Mouse (Mus musculus) left cerebral cortex, adult 11 months (tissue): ENCODE measurements around the gene Tada2a.
A peak's percentile ranks its signal among the peaks of the same experiment; 100 is the strongest.

Experiments used
- DNase-seq: peaks from one replicate; pipeline ENCODE4 v3.0.0; 2022; ENCODE audit warnings: low spot score

The Tada2a gene

GRCm38 (mm10) chr11:84063631-84064209, 65.7 kb downstream of the Tada2a start:
- no peak for DNase-seq

- DNase-seq, result no peak
These were observed 66.6 kb downstream of the Tada2a start for GRCm38 (mm10) chr11:84062805-84063204.

- no peak for DNase-seq
These were observed 67.5 kb downstream of the Tada2a start for GRCm38 (mm10) chr11:84061881-84062280.

GRCm38 (mm10) chr11:84060635-84061034, 68.8 kb downstream of the Tada2a start:
- no peak for DNase-seq

GRCm38 (mm10) chr11:84059784-84060183, 69.6 kb downstream of the Tada2a start:
- no peak for DNase-seq

DNA sequence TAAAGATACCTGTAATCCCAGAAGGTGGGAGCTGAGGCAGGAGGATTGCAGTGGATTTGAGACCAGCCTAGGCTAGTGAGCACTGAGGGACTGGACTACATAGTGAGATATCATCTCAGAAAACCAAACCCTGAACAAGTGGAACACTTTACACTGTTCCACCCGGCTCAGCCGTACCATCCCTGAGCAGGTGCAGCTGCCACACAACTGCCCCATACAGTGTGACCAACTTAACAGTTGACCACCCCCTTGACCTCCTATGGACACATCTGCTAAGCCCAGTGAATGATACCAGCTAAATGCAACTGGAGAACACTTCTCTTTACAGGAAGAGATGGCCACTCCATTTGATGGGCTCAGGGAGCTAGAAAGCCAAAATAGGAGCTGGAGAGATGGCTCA, 72.0 kb downstream of the Tada2a start:
- DNase-seq, result no peak

DNA sequence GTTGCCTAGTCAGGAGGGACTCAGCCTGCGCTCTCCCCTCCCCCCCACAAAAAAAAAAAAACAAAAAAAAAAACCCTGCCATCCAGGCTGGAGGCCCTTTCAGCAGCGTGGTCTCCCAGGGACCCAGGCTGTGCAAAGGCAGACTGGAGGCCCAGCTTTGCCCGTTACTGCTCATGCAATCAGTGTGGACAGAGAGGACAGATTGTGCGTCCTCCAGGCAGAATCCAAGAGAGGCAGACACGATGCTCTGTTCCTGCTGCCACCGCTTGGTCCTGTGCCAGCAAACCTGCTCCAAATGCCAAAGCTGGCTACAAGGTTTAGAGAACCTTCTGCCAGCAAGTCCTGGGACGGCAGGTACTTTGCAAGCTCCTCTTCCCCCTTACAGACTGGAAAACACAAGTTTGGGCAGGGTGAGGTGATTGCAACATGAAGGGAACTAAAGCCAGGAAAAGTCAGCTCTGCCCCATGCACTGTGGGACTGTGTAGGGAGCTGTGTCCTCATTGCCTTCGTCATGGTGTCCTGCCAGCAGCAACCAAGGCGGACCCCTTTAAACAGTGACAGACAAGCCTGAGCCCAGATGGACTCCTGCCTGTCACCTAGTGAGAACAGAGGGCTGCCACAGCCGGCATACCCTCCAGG, 75.8 kb downstream of the Tada2a start:
- no peak for DNase-seq

DNA sequence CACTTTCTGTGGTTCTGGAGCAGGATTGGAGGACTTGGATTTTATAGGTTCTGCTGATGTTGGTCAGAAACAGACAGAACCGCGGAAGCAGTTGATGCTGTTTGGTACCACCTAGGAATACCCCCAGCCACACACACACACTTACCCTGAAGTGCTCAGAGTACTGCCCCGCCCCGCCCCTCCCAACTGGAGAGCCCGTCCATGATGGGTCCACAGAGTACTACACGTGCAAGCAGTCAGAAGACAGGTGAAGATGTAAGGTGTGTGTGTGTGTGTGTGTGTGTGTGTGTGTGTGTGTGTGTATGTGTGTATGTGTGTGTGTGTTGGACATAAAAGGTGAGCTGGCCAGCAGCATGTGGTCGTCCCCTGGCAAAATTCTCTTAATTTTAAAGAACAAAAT, 76.3 kb downstream of the Tada2a start:
- DNase-seq, result no peak

DNA sequence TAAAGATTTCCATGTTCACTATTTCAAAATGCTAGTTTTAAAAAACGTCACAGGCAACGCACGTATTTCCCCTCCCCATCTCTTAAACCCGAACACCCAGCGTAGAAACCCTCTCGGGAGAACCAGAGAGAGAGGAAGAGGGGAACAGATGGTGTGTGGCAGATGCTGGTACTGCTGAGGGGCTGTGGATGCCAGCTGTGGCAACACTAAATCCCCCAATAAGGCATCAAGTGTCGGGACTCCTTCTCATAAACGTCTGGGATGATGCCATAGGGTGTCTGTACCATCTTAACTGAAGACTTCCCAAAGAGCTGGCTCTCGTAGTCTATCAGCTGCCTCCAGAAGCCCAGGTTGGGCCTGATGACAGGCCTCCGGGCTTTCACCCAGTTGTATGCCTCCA, 81.0 kb downstream of the Tada2a start:
- no peak for DNase-seq

DNA sequence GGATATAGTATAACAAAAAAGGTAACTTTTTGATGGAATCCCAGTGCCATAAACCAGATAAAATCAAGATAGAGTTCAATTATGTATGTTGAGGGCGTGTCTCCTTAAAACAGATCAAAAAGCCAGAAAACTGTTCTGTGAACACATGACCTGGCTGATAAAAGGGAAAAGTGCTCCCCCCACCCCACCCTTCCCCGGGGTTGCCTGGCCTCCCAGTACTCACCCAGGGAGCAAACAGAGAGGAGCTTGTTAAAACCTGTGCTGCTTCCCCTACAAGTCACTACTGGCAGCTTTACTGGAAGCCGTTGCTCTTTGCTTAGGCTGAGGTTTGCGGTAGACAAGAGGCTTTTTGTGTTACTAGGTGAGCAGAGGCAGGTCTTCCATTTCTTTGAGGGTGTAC, 82.1 kb downstream of the Tada2a start:
- no peak for DNase-seq

DNA sequence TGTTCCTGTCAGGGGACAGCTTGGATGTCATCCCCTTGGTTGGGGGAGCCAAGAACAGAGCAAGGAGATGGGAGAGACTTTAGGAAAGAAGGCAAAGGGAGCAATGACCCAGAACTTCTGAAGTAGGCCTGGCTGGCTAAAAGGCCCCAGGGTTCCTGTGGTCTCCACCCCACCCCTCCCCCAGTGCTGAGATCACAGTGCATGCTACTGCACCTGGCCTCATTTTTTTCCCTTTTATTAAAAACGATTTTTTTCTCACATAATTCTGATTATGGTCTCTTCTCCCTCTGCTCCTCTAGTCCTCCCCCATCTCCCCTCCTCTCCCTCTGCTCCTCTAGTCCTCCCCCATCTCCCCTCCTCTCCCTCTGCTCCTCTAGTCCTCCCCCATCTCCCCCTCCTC, 84.4 kb downstream of the Tada2a start:
- no peak for DNase-seq

- peak; percentile 78 for DNase-seq
These were observed 86.3 kb downstream of the Tada2a start for GRCm38 (mm10) chr11:84042808-84043762.

GRCm38 (mm10) chr11:84040621-84041020, 88.8 kb downstream of the Tada2a start:
- DNase-seq, result no peak

DNA sequence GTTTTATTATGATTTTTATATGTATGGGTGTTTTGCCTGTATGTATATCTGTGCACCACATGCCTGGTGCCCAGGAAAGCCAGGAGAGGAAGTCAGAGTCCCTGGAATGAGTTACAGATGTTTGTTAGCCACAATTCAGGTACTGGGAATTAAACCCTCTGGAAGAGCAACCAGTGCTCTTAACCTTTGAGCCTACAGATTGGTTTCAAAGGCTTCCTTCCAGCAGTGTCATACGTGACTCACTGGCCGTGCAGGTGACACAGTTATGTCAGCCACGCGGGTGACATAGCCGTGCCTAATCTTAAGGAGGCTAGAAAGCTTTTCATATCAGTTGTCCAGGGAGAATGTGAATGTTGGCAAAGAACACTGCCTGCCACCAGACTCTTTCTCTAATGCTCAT, 95.7 kb downstream of the Tada2a start:
- DNase-seq, result no peak

- no peak for DNase-seq
These were observed 96.8 kb downstream of the Tada2a start for GRCm38 (mm10) chr11:84032559-84032958.

GRCm38 (mm10) chr11:84031971-84032370, 97.4 kb downstream of the Tada2a start:
- DNase-seq, result no peak
